Mouse (Mus musculus) midbrain, embryonic 12.5 days (tissue): Measurements from ENCODE around the gene Casp6. TPM values are rescaled to one million over a fixed set of nuclear protein-coding genes. Genes with fewer than 3 reads are reported as not detected.

Experiments
- ATAC-seq: fragments of 200-750 bp; cut with Nextera tagmentation; 2 replicates; pipeline ENCODE4 v1.8.0; 2017; ENCODE audit warnings: low read depth, moderate TSS enrichment, moderate library complexity; ENCODE audit not compliant: low FRiP score
- H3K27ac ChIP-seq: fragments of 300-500 bp; sonication (generic); replicated peaks from 2 replicates; pipeline ENCODE4 v1.5.1; 2016; ENCODE audit warnings: mild to moderate bottlenecking
- H3K27me3 ChIP-seq: fragments of 300-500 bp; sonication (generic); 2 replicates; pipeline ENCODE4 v1.6.1; 2016; ENCODE audit warnings: mild to moderate bottlenecking
- H3K36me3 ChIP-seq: fragments of 300-500 bp; sonication (generic); 2 replicates; pipeline ENCODE4 v1.6.1; 2016
- H3K4me1 ChIP-seq: fragments of 300-500 bp; sonication (generic); 2 replicates; pipeline ENCODE4 v1.6.1; 2016
- H3K4me2 ChIP-seq: fragments of 300-500 bp; sonication (generic); replicated peaks from 2 replicates; pipeline ENCODE4 v1.6.1; 2016; ENCODE audit warnings: mild to moderate bottlenecking, moderate library complexity
- H3K4me3 ChIP-seq: fragments of 300-500 bp; sonication (generic); 2 replicates; pipeline ENCODE4 v1.5.1; 2016; ENCODE audit warnings: mild to moderate bottlenecking
- H3K9ac ChIP-seq: fragments of 300-500 bp; sonication (generic); replicated peaks from 2 replicates; pipeline ENCODE4 v1.6.1; 2016; ENCODE audit warnings: mild to moderate bottlenecking, moderate library complexity
- H3K9me3 ChIP-seq: fragments of 300-500 bp; sonication (generic); 2 replicates; pipeline ENCODE4 v1.6.1; 2016; ENCODE audit warnings: mild to moderate bottlenecking
- WGBS: fragments of 180-500 bp; shearing (Covaris S2); methylation state at CpG from one replicate; pipeline ENCODE4 v1.1.7; 2016; 5-methylcytosine and 5-hydroxymethylcytosine counted together
- polyA plus RNA-seq: library from polyadenylated mRNA; unstranded; fragments of >200 nt; fragmentation: Nextera tagmentation; extraction: Ambion mirVana; gene quantifications from 2 replicates; pipeline ENCODE4 v1.2.1, GENCODE M21; 2016

Gene Casp6
- 56.3 and 57.7 TPM in 2 replicates for polyA plus RNA-seq

DNA sequence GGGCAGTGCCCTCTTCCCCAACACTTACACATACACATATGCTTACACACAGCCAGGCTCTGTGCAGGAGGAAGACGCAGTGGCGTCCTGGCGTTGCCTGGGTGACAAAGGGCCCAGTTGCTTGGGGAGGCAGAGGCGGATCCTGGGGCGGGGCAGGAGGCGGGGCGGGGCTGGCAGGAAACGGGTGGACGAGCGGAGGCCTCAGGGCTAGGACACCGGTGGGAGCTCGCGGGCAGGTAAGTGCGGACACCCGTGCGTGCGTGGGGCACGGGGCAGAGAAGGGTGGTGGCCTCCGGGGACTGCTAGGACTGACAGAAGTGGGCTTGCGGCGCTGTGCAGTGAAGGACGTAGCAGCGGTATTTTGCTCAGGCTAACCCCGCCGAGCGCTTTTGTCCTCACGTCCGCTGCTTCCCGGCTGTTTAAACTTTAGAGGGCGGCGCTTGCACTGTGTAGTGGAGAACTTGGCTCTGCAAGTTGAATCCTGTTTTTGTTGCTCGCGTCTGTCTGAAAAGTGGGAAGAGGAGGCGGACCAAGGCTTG is at the start of gene Casp6:
Casp6 (plus strand) TSS at position 155 of the 539 bp plus-strand sequence.
- Histone ChIP-seq H3K9me3 (no peaks in the 10 kb centered on the region), H3K4me3 (peak within 1 kb of the TSS; percentile 73), H3K4me2 (peak within 1 kb of the TSS; percentile 72), H3K27ac (no peak within 1 kb of the TSS), H3K36me3 (no peaks in the 10 kb centered on the region), H3K4me1 (peaks cover 13% of the 10 kb centered on the region), H3K9ac (peak within 1 kb of the TSS; percentile 64), H3K27me3 (0 out of 2 replicates have a peak, but pooled peaks cover 4% of the 10 kb centered on the region)
- ATAC-seq: peak; percentile 96
- 1% methylated on average over 33 of the region's 34 CpGs for WGBS

- no peak for ATAC-seq
- no peak overlapping the region for H3K27ac ChIP-seq
- H3K4me2 ChIP-seq: no peak overlapping the region
- 78% methylated on average over 2 of the region's 2 CpGs for WGBS
- H3K9ac ChIP-seq: no peak overlapping the region
- H3K4me1 ChIP-seq: no peaks in the 10 kb centered on the region
- H3K27me3 ChIP-seq: no peaks in the 10 kb centered on the region
- H3K36me3 ChIP-seq: no peaks in the 10 kb centered on the region
- H3K9me3 ChIP-seq: peaks cover 5% of the 10 kb centered on the region; the same call in 1 of the 2 replicates
- no peak overlapping the region for H3K4me3 ChIP-seq
These were observed 38.6 kb upstream of the Casp6 start for GRCm38 (mm10) chr3:129862592-129862991.

GRCm38 (mm10) chr3:129863698-129864097 is 37.5 kb upstream of the Casp6 start:
- 51% methylated on average over 14 of the region's 14 CpGs for WGBS
- H3K4me2 ChIP-seq: no peak overlapping the region
- no peaks in the 10 kb centered on the region for H3K9me3 ChIP-seq
- H3K27me3 ChIP-seq: no peaks in the 10 kb centered on the region
- no peaks in the 10 kb centered on the region for H3K4me1 ChIP-seq
- no peak overlapping the region for H3K27ac ChIP-seq
- no peak overlapping the region for H3K9ac ChIP-seq
- no peak overlapping the region for H3K4me3 ChIP-seq
- no peaks in the 10 kb centered on the region for H3K36me3 ChIP-seq
- no peak for ATAC-seq

- Histone ChIP-seq H3K27me3 (peaks cover 8% of the 10 kb centered on the region), H3K4me3 (no peak overlapping the region), H3K9me3 (no peaks in the 10 kb centered on the region), H3K36me3 (no peaks in the 10 kb centered on the region), H3K27ac (no peak overlapping the region), H3K4me2 (no peak overlapping the region), H3K4me1 (peaks cover 9% of the 10 kb centered on the region), H3K9ac (no peak overlapping the region)
- ATAC-seq: no peak
- WGBS: 87% methylated on average over 10 of the region's 10 CpGs
These were observed 23.9 kb upstream of the Casp6 start for GRCm38 (mm10) chr3:129877327-129877726.

DNA sequence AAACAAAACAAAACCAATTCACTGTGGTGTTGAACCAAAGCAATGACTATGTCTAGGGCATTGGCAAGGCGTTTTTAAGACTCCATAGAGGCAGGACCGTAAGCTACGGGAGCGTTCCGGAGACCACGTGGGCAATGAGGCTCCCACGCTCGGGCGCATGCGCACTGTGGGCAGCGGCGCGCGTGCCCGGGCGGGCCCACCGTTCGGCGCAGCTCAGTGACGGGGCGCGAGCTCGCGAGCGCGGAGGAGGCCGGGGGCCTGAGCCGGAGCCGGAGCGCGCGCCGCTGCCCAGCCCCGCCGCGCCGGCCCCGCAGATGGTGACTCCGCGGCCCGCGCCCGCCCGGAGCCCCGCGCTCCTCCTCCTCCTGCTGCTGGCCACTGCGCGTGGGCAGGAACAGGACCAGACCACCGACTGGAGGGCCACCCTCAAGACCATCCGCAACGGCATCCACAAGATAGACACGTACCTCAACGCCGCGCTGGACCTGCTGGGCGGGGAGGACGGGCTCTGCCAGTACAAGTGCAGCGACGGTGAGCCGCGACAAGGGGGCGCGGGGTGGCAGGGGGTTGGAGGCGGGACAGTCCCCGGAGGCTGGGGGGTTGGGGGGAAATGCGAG is 22.7 kb upstream of the Casp6 start, which contains the start of gene Pla2g12a:
Pla2g12a (plus strand) TSS at position 202 of the 617 bp plus-strand sequence.
- peaks cover 8% of the 10 kb centered on the region for H3K27me3 ChIP-seq
- peak within 1 kb of the TSS; percentile 83 for H3K4me2 ChIP-seq
- 0% methylated on average over 54 of the region's 66 CpGs for WGBS
- peak; percentile 94 for ATAC-seq
- H3K4me1 ChIP-seq: peaks cover 9% of the 10 kb centered on the region
- H3K27ac ChIP-seq: peak within 1 kb of the TSS; percentile 88
- H3K9ac ChIP-seq: peak within 1 kb of the TSS; percentile 76
- H3K9me3 ChIP-seq: no peaks in the 10 kb centered on the region
- H3K36me3 ChIP-seq: no peaks in the 10 kb centered on the region
- peak within 1 kb of the TSS; percentile 72 for H3K4me3 ChIP-seq

DNA sequence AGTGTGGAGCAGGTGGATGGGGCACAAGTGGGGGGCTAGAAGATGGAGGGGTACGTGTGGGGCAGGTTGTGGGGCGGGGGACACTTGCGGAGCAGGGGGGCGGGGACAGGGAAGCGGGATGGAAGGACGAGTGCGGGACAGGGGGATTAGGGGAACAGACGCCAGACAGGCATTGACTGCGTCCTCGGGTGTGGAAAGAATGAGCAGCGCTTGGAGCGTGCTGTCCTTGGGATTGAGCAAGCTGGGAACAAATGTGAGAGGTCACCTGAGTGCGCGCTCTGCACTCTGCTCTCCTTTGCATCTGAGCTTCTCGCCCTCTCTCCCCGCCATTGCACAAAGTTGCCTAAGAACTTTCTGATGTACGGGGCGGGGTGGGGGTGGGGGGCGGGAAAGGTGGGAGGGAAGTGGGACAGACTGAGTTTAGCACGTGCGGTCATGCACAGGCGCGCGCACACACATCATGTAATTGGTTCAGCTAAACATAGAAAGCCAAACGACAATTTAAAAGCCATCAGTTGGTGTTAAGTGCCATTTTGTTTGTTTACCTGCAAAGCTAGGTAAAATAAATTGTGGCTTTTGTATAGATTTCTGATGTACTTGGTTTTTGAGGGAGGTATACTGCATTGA is 22.0 kb upstream of the Casp6 start:
- Histone ChIP-seq H3K4me3 (peak overlapping the region; percentile 72), H3K9me3 (no peaks in the 10 kb centered on the region), H3K4me1 (peaks cover 9% of the 10 kb centered on the region), H3K9ac (peak overlapping the region; percentile 76), H3K27ac (peak overlapping the region; percentile 88), H3K4me2 (peak overlapping the region; percentile 83), H3K27me3 (peaks cover 8% of the 10 kb centered on the region), H3K36me3 (no peaks in the 10 kb centered on the region)
- peak; percentile 70 for ATAC-seq
- WGBS: under 1% methylated on average over 25 of the region's 25 CpGs

DNA sequence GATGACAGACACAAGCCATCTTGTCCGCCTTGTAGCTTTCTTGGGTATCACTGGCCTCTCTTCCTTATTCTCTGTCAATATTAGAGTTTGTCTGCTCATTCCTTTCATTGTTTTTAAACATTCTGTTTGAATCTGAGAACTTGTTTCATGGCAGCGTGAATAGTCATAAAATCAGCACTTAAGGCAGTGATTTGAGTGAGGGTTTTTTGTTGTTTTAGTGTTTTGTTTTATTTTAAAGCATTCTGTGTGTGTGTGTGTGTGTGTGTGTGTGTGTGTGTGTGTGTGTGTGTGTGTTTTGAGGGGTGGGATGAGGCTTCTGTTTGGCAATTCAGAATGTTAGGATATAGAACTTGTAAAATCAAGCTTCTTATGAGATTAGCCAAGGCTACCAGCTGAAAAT is 21.3 kb upstream of the Casp6 start:
- Histone ChIP-seq H3K9me3 (no peaks in the 10 kb centered on the region), H3K36me3 (no peaks in the 10 kb centered on the region), H3K27ac (no peak overlapping the region), H3K27me3 (peaks cover 8% of the 10 kb centered on the region), H3K4me3 (no peak overlapping the region), H3K4me1 (peaks cover 9% of the 10 kb centered on the region), H3K4me2 (peak overlapping the region; percentile 83), H3K9ac (no peak overlapping the region)
- 76% methylated on average over 2 of the region's 2 CpGs for WGBS
- ATAC-seq: no peak

DNA sequence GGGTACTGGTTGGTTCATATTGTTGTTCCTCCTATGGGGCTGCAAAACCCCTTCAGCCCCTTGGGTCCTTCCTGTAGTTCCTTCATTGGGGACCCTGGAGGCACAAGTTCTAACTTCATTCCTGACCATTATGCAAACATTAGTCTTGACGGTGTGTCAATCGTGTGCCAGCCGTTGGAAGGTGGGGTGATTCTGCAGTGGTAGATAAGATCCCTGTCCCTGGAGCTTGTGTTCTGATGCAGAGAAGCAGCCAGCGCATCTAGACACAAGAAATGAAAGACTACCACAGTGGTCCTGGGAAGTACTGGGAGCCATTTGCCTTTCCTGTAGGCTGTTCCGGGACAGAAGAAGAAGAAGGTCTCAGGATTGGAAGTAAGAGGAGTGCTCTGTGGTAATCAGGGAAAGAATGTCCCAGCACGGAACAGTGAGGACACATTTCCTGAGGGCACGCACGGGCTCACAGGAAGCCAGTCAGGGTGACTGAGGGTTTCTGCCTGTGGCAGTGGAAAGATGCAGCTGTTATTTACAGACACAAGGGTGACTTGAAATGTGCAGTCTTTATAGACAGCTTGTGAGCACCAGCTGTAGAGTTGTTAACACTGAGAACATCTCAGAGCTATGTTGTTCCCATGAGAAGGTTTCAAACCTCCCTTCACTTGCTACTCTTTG is 20.2 kb upstream of the Casp6 start:
- WGBS: 87% methylated on average over 8 of the region's 8 CpGs

GRCm38 (mm10) chr3:129885577-129885976 is 15.6 kb upstream of the Casp6 start:
- WGBS: 92% methylated on average over 9 of the region's 9 CpGs
- Histone ChIP-seq H3K9me3 (no peaks in the 10 kb centered on the region), H3K9ac (no peak overlapping the region), H3K4me2 (no peak overlapping the region), H3K27me3 (no peaks in the 10 kb centered on the region), H3K4me1 (no peaks in the 10 kb centered on the region), H3K27ac (no peak overlapping the region), H3K36me3 (no peaks in the 10 kb centered on the region), H3K4me3 (no peak overlapping the region)
- ATAC-seq: no peak

More for the DNA sequence above, 20.2 kb upstream of the Casp6 start:
- Histone ChIP-seq H3K4me3 (no peak overlapping the region), H3K36me3 (no peaks in the 10 kb centered on the region), H3K4me1 (peaks cover 9% of the 10 kb centered on the region), H3K27me3 (peaks cover 8% of the 10 kb centered on the region), H3K9me3 (no peaks in the 10 kb centered on the region), H3K27ac (no peak overlapping the region), H3K9ac (no peak overlapping the region), H3K4me2 (no peak overlapping the region)
- ATAC-seq: no peak

DNA sequence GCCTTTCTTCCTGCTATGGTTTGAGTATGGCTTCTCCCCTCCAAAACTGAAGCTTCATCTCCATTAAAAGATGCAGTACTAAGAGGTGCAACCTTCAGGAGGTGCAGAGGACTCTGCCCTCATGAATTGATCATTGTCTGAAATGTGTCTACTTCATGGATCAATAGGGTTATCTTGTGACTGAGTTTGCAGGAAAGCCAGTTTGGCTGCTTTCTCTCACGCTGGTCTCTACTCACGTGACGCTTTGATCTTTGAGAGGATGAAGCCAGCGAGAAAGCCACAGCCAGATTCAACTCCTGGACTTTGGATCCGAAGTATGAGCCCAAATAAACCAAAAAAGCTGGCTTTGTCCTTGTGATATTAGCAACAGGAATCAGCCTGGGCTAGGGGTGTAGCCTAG is 14.8 kb upstream of the Casp6 start:
- ATAC-seq: no peak
- Histone ChIP-seq H3K4me3 (no peak overlapping the region), H3K9ac (no peak overlapping the region), H3K36me3 (no peaks in the 10 kb centered on the region), H3K9me3 (no peaks in the 10 kb centered on the region), H3K27ac (no peak overlapping the region), H3K27me3 (no peaks in the 10 kb centered on the region), H3K4me1 (no peaks in the 10 kb centered on the region), H3K4me2 (no peak overlapping the region)
- WGBS: 80% methylated on average over 5 of the region's 5 CpGs

DNA sequence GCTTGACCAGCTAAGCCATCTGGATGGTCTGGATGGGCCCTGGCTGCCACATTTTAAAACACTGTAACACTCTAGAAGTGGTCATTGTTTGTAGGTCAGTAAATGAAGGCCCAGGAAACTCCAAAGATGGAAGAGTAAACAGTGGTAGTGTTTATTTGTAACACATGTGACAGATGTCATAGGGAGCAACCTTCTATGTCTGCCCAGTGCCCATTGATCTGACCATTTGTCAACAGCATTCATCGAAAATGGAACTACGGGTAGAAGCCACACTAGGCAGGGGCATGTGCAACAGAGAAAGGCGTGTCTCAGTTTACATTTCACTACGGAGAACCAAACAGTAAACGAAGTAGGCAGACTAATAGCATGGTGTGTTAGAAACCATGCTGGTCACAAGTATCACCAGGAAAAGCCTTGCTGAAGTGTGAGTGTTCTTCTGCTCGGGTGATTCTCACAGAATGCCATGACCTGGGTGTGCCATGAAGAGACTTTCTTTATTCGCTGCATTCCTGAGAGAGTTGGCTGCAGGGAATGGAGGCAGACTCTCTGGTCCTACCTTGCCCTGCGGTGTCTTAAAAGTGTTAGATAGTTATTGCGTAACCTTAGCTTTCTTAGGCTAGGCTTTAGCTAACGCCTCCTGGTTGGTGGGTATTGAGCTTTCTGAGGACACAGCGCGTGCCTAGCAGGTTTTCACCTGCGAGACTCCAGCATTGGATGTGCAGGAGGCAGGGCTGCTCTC is 13.3 kb upstream of the Casp6 start:
- no peak for ATAC-seq

More for the DNA sequence above, 13.3 kb upstream of the Casp6 start:
- H3K9me3 ChIP-seq: no peaks in the 10 kb centered on the region
- no peak overlapping the region for H3K4me2 ChIP-seq
- H3K9ac ChIP-seq: no peak overlapping the region
- 90% methylated on average over 13 of the region's 13 CpGs for WGBS
- no peak overlapping the region for H3K27ac ChIP-seq
- H3K36me3 ChIP-seq: no peaks in the 10 kb centered on the region
- no peaks in the 10 kb centered on the region for H3K4me1 ChIP-seq
- H3K4me3 ChIP-seq: no peak overlapping the region
- H3K27me3 ChIP-seq: no peaks in the 10 kb centered on the region
